Mouse (Mus musculus) spleen, adult 18-20 months (tissue): Measurements from ENCODE around the gene Samt1.
"Not testable (repeated sequence)": the region's sequence is repeated elsewhere in the genome, so short reads cannot be mapped to it uniquely, and the experiment has no call there.

Experiments used
- DNase-seq, 2 experiments: peaks; one replicate each; pipeline ENCODE4 v3.0.0; 2022; ENCODE audit warnings: mixed read lengths in 2 of 2

The Samt1 gene

GRCm38 (mm10) chrX:154012540-154012939, at the start of gene Samt1:
TSS of gene Samt1 (minus strand) at chrX:154012640.
- DNase-seq: not testable (repeated sequence)

GRCm38 (mm10) chrX:154054939-154055338, 42.5 kb upstream of the Samt1 start, which contains the start of gene Gm10057:
TSS of gene Gm10057 (minus strand) at chrX:154055039.
- DNase-seq: not testable (repeated sequence)

GRCm38 (mm10) chrX:154033727-154034126, 21.3 kb upstream of the Samt1 start, which contains the start of gene 4921511M17Rik:
TSS of gene 4921511M17Rik (minus strand) at chrX:154033827.
- not testable (repeated sequence) for DNase-seq

GRCm38 (mm10) chrX:153976914-153977313, 35.5 kb downstream of the Samt1 start:
- DNase-seq: not testable (repeated sequence)

- DNase-seq: not testable (repeated sequence)
Observed at GRCm38 (mm10) chrX:153976467-153976866, 36.0 kb downstream of the Samt1 start.

GRCm38 (mm10) chrX:153974450-153974849, 38.0 kb downstream of the Samt1 start:
- peak in 1 of 2 experiments; percentile 3 for DNase-seq

- not testable (repeated sequence) for DNase-seq
Observed at GRCm38 (mm10) chrX:153952866-153953265, 59.6 kb downstream of the Samt1 start.
